Mouse (Mus musculus): ENCODE data around the gene Rrn3. TPM values are rescaled to one million over a fixed set of nuclear protein-coding genes. Genes with fewer than 3 reads are reported as not detected.
"Not testable (repeated sequence)": the region's sequence is repeated elsewhere in the genome, so short reads cannot be mapped to it uniquely, and the experiment has no call there.

Rrn3 gene
- total RNA-seq, 2 experiments from 2014 or later, result 46.9 to 47.6 TPM

DNA sequence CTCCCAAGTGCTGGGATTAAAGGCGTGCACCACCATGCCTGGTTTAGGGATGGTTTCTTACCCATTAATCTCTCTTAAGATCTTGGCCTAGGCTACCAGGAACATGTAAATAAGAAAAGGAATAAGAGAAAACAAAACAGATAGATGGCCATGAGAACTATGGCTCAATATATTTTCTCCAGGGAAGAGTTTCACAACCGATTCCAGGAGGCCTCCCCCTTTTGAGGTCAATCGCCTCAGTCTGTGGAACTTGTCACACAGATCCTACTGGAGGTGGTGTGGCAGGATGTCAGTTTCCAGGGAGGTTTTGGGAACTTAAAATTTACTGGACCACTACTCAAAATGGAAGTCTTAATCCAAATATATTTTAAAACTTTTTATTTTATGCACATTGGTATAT is 5.9 kb upstream of the Rrn3 start:
- DNase-seq (ENCODE audit: low spot score in 2 of 2); intact Hi-C loops (cut with DNase I): not testable (repeated sequence)

DNA sequence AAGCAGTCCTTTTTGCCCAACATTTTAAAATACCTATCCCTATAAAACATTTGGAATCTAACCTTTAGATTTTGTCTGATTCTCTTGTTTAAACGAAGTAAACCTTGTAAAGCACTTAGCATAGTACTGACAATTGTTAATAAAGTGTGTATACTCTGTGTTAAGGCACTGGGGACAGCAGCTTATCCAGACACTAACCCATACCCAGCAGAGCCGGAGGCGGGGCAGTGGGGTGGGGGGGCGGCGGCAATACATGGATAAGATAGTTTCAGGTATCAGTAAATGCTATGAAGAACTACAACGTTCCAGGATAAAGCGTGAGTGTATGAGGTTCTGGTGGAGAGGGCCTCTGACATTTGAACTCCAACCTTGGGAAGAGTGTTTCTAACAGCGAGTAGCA is 708 bp downstream of the Rrn3 start:
- intact Hi-C loops (cut with DNase I), result no loop called here

DNA sequence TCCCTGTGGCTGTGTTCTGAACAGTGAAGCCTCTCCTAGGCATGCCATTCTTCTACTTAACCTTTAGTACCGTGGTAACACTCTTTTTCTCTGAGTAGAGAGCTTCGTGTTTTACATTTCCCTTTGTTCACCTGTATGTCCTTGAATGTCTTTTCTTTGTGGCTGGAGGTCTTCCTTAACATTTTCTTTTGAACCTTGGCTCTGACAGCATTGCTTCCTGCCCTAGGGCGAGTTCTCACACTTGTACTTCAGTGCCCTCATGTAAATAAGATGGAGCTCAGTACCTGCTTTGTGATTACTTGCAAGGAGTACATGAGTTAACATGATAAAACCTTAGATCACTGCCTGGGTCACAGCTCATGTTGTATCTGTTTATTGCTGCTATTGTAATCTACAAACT is 5.4 kb downstream of the Rrn3 start:
- intact Hi-C loops (cut with DNase I), result no loop called here

More for the DNA sequence above, 708 bp downstream of the Rrn3 start:
- DNase-seq (ENCODE audit: low spot score in 2 of 2), result no peak

DNA sequence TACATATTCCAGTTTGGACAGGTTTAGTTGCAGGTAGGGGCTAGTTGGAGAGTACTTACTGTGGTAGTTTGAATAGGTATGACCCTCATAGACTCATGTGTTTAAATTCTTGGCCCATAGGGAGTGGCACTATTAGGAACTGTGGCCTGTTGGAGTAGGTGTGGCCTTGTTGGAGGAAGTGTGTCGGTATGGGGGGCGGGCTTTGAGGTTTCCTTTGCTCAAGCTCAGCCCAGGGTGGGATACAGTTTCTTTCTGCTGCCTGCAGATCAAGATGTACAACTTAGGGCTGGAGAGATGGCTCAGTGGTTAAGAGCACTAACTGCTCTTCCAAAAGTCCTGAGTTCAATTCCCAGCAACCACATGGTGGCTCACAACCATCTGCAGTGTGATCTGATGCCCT is 12.9 kb downstream of the Rrn3 start:
- DNase-seq (ENCODE audit: low spot score in 2 of 2); intact Hi-C loops (cut with DNase I): not testable (repeated sequence)

More for the DNA sequence above, 5.4 kb downstream of the Rrn3 start:
- DNase-seq (ENCODE audit: low spot score in 2 of 2), result no peak

DNA sequence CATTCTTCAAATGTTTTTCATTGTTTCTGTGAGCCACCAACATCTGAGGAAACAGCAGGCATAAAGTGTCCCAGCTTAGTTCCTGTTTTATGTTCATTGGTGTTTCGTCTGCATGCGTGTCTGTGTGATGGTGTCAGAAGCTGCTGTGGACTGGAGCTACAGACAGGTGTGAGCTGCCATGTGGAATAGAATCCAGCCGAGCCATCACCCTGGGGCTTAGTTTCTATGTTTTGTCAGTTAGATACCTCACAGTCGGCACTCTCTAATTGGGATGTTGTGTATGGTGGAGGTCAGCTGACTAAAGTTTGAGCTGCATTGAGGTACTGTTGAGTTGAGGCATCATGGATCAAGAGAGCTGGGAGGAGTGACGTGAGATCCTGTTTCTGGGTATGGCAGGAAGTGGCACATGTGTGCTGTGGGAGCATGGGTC is 16.3 kb downstream of the Rrn3 start:
- DNase-seq (ENCODE audit: low spot score in 2 of 2), result no peak
- intact Hi-C loops (cut with DNase I), result no loop called here

DNA sequence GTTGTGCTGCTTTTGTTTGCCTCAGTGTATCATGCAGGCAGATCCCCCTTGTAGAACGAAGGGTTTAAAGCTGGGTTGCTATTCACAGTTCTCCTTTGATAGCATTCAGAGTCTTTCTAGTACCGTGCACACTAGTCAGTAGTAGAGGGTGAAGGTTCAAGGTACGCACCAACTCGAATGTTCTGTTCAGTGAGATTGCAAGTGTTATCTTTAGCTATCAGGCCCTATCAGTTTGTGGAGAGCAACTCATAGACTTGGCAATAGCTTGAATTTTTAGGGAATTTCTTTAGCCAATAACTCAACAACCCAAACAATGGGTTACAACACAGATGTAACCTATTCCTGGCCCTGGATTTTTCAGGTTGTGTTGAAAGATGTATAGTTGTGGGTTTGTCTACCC is 20.7 kb downstream of the Rrn3 start:
- DNase-seq (ENCODE audit: low spot score in 2 of 2), result no peak
- intact Hi-C loops (cut with DNase I), result no loop called here

DNA sequence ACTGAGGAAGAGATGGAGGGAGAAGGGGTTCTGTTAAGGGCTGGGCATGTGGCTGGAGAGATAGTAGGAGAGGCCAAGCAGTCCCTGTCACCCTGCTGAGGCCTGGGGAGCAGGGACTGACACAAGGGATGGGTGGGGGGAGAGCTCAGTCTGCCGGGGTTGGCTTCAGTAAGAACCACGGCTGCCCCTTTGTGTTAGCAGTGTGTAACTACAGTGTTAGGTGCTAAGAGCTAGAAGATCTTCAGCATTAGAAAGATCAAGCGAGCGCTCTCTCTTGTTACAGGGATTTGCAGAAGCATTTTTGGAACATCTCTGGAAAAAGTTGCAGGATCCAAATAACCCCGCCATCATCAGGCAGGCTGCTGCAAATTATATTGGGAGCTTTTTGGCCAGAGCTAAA is 24.2 kb downstream of the Rrn3 start:
- intact Hi-C loops (cut with DNase I), result no loop called here
- DNase-seq (ENCODE audit: low spot score in 2 of 2), result no peak

DNA sequence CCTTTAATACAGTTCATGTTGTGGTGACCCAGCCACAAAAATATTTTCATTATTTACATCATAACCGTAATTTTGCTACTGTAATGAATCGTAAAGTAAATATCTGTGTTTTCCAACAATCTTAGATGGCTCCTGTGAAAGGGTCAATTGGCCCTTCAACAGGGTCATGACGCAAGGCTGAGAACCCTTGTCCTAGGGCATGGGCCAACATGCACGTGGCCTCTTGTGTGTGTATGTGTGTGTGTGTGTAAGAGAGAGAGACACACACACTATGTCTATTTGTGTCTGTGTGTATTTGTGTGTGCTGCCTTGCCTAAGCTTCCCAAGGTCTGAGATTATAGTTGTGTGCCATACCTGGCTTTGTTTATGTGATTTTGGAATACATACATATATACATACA is 27.1 kb downstream of the Rrn3 start:
- intact Hi-C loops (cut with DNase I), result no loop called here
- no peak for DNase-seq (ENCODE audit: low spot score in 2 of 2)

DNA sequence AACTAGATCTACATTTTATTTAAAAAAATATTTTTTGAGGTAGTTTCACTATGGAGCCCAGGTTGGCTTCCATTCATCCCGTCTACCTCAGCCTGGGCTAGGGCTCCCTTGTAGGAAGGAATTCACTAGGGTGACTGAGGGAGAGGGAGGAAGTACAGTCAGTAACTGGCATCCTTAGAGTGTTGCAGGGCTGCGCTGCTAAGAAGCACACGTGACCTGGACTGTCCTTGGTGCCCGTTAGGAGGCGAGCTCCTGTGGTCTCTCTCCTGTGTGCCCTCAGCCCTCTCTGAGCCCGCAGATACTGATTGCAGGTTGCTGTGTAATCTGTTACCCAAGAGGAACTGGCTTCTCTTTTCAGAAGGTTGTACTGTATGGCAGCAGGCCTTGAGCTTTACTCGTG is 27.9 kb downstream of the Rrn3 start:
- intact Hi-C loops (cut with DNase I), result no loop called here
- DNase-seq (ENCODE audit: low spot score in 2 of 2), result no peak

DNA sequence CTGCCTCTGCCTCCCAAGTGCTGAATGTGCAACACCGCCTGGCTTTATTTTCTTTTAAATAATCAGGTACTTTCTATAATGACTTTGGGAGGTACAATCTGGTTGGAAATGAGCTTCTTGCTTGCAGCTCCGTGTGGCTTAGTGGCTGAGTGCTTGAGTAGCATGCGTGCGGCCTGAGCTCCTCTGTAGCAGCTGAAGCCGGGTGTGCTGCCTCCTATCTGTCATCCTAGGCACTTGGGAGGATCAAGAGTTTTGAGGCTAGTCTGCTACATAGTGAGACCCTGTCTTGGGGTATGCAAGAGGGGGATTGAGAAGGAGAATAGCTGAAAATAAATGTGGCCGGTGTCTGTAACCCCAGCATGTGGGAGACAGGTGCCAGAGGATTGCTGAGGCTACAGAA is 31.6 kb downstream of the Rrn3 start:
- intact Hi-C loops (cut with DNase I), result no loop called here
- no peak for DNase-seq (ENCODE audit: low spot score in 2 of 2)

DNA sequence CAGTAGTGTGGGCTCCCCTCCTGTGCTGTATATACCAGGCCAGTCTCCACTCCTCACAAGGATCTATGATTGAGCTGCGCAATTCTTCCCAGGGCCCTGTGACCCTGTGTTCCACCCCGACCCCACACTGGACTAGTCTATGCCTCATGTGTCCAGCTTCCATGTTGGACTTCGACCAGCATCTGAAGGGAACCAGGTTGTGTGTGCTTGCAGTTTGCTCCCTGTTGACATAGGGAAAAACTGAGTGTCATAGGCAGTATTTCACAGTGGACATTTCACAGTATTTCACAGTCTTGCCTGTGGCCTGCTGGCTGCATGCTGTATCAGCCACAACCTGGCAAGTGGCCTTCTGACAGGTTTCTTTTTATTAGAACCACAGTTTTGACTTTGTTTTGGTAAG is 32.7 kb downstream of the Rrn3 start:
- intact Hi-C loops (cut with DNase I), result no loop called here
- DNase-seq (ENCODE audit: low spot score in 2 of 2), result no peak

DNA sequence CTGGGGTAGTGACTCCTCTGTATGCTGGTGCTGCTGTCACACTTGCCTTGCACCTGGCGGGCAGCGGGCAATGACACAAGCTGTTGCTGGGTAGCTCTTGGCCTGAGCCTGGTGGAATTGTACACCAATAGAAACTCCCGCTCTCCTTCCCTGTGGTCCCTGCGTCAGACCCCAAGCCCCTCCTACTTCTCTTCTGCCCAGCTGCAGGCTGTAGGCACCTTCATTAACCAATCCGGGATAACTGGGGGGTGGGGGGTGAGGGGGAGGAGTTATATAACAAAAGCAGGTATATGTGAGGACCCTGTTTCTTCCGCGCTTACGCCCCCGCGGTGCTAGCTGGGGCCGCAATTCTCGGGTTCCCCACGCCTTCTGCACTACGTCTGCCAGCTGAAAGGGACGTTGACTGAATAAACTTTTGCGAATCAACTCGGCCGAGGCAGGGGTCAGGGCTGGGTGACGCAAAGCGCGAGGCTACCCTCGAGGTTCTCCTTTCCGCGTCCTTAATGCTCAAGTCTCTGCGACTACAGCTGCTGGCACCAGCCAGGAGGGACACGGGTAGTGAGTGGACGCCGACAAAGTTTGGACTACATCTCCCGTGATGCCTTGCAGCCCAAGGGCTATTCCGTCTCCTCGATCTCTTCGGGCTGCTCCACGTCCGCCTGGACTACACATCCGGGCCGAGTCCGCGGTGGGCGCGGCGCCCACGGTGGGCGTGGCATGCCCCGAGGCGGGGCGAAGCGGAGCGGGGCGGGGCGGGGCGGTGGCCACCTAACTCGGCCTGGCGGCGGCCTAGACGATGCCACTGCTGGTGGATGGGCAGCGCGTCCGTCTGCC is 38.3 kb downstream of the Rrn3 start, which contains the start of gene Ntan1:
Ntan1 (plus strand) TSS at position 286 of the 834 bp plus-strand sequence.
- peak; percentile 95 to 96 for DNase-seq (ENCODE audit: low spot score in 2 of 2)
- intact Hi-C loops (cut with DNase I), result no loop called here

DNA sequence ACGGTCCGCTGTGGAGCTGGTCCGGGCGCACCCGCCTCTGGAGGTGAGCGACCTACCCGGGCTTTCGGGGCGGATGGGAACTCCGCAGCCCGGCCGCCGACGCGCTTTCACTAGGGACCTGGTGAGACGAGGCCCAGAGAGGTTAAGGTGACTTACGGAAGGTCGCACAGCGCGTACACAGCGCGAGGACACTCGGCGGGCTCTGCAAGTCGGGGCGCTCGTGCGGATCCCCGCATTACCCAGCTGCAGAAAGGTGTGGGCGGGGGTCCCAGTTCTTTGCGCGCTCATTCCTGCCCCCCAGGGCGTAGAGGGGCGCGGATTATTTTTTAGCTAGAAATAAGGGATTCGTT is 38.9 kb downstream of the Rrn3 start:
- no peak for DNase-seq (ENCODE audit: low spot score in 2 of 2)
- intact Hi-C loops (cut with DNase I), result no loop called here

DNA sequence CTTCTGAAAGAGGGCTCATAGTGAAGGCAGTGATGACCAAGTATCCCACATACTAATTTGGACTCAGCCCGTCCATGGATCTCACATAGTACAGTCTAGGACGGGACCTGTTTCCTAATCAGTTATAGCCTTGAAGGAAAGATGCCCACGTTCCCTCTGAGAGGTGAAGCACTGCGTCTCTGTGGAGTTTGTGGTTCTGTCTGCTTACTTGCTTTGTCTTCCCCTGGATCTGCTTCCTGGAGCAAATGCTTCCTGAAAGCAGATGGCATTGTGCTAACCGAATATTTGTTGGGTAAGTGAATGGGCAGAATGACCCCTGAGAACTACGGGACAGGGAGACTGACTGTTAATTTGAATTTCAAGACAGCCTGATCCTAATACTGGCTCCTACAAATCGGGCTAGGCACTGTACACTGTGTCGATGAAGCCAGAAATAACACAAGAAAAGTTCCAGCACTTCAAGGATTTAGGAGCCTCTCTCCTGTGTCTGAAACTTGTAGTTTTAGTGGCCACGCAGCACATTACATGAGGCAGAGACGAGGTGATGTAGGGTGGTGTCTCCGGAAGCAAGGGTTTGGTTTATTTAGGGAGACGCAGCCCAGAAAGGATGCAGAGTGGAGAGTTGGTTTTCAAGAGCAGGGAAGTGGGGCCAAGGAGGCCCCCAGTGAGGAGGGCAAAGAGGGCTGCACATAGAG is 39.4 kb downstream of the Rrn3 start:
- intact Hi-C loops (cut with DNase I), result no loop called here
- DNase-seq (ENCODE audit: low spot score in 2 of 2), result no peak

DNA sequence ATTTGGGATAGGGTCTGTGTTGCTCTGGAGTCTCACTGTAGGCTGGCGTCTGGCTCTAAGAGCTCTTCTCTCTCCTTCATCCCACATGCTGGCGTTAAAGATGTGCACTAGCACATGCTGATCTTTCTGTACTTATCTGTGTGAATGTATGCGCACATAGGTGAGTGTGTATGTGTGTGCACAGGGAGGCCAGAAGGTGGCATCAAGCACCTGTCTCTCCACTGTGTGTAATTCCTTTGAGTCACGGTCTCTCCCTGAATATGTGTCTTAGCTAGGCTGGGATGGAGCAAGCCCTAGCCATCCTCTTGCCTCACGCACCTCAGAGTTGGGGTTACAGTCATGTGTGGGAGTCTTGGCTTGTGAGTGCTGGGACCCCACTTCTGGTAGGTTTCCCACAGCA is 40.3 kb downstream of the Rrn3 start:
- DNase-seq (ENCODE audit: low spot score in 2 of 2), result no peak
- intact Hi-C loops (cut with DNase I), result no loop called here

DNA sequence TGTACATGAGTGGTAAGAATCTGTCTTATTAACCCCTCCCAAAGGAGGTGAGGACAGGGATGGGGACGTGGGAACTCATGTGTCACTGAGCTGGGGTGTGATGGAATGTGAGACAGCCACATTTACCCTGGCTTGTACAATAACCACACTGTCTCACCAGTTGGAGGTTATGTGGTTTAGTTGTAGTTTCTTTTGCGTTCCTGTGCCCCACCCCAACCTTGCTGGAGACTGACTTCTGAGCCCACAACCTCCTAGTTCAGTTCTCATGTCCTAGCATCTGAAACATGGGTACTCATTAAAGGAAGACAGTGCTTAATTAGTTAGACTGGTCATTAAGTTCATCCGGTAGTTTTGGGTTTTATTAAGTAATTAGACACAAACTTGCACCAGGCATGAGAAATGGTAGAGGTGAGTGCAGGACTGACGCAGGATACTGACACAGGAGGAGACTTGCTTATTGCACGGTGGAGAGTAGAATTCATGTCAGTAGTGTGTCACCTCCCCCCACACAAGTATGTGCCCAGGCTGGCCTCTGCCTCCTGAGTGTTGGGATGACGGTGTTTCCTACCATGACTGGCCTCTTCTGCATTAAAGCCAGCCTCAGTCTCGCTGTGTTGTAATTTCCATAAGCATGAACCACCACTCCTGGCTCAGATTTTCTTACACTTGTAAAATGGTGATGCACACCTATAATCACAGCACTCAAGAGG is 45.4 kb downstream of the Rrn3 start:
- no peak for DNase-seq (ENCODE audit: low spot score in 2 of 2)
- intact Hi-C loops (cut with DNase I), result no loop called here

DNA sequence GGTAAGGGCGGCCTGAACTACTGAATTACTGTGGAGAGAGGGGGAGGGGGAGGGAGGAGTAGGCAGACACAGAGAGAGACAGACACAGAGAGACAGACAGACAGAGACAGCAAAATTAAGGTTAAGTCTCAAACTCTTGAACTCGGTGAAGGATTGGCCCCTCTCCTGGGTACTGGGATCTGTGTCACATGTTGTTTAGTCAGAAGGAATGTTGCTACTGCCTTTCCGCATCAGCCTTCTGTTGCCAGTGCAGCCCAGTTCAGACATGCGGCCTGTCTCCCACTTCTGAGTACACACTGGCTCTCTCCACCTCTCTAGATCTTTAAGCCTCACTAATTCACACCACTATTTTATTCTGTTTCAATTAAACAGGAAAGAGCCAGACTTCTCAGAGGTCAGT is 46.0 kb downstream of the Rrn3 start:
- intact Hi-C loops (cut with DNase I), result no loop called here
- no peak for DNase-seq (ENCODE audit: low spot score in 2 of 2)

DNA sequence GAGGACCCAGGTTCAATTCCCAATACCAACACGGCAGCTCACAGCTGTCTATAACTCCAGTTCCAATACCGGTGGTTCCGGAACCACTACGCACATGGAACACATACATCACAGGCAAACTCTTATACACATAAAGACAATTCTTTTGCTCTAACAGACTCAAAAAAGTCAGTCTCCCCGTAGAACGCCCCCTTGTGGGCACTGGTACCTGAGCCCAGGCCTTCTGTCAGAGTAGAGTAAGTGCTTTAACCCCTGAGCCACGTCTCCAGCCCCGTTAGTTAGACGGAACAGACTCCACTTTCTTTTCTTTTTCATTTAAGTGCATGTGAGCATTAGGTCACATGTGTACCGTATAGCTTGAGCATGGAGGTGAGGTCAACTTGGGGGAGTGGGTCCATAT is 49.9 kb downstream of the Rrn3 start:
- intact Hi-C loops (cut with DNase I), result no loop called here
- no peak for DNase-seq (ENCODE audit: low spot score in 2 of 2)

DNA sequence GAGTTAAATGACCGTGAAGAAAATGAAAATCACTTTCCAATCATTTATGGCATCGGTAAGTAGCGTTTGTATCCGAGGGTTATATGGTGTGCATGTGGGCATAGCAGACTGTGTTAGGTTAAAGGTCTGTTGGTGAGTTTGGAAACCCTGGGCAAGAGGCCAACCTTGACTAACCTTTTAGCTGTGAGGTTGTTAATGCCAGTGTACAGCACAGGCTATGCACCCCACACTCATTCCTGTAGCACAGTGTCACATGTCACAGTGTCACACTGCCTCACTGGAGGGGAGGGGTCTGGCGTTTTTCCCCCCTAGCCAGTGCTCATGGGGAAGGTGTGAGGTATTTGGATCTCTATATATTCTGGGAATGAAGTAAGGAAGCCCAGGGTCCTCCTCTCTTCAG is 51.1 kb downstream of the Rrn3 start:
- intact Hi-C loops (cut with DNase I), result no loop called here
- no peak for DNase-seq (ENCODE audit: low spot score in 2 of 2)

DNA sequence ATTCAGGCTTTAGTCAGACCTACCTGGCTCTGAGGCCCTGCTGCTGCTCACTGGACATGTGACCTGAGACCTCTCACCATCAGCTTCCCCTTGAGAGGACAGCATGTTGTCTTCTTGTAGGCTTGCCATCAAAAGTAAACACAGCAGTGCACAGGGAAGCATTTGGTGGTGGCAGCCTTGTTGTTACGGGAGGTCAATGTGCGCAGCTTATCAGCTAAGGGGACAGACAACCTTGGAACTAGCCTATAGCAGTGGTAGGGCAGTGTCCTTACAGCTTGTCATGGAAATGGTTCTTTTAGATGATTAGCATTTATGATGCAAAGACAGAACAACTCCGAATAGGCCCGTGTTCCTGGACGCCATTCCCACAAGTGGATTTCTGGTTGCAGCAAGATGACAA is 53.9 kb downstream of the Rrn3 start:
- intact Hi-C loops (cut with DNase I), result no loop called here
- no peak for DNase-seq (ENCODE audit: low spot score in 2 of 2)

DNA sequence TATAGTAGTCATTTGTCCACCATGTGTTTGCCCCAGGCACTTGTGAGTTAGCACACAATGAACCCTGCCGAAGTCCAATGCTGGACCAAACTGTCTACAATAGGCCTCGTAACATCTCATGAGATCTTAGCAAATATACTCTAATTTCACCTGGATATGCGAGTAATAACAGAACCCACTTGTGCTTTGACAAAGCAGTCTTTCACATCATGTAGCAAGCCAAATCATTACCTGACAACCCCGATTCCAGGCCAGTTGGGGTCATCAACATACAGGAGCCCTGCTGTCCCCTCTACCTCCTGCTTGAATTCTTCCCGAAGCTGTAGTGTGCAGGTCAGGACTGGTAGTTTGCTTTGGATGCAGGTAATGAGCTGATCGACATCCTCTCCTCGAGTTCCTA is 59.5 kb downstream of the Rrn3 start:
- no peak for DNase-seq (ENCODE audit: low spot score in 2 of 2)
- intact Hi-C loops (cut with DNase I), result no loop called here

Data from left cerebral cortex, postnatal 36 days (tissue).